Mouse (Mus musculus): ENCODE results near the gene Rbm3. TPM values are rescaled to one million over a fixed set of nuclear protein-coding genes. Genes with fewer than 3 reads are reported as not detected.

Gene Rbm3
- total RNA-seq (2023) = 100 to 1,000 TPM; 328 to 382 TPM

GRCm38 (mm10) chrX:8145153-8145991 is at the start of gene Rbm3:
TSS of gene Rbm3 (minus strand) at chrX:8145880.

GRCm38 (mm10) chrX:8193419-8193723 is 47.7 kb upstream of the Rbm3 start, which contains the start of gene Ebp:
TSS of gene Ebp (minus strand) at chrX:8193512.

GRCm38 (mm10) chrX:8175504-8176385 is 30.1 kb upstream of the Rbm3 start, which contains the start of gene Tbc1d25:
TSS of gene Tbc1d25 (minus strand) at chrX:8176181.

GRCm38 (mm10) chrX:8132017-8132976 is 13.4 kb downstream of the Rbm3 start, which contains the start of gene Wdr13:
TSS of gene Wdr13 (minus strand) at chrX:8132892.

GRCm38 (mm10) chrX:8090346-8090953 is 55.2 kb downstream of the Rbm3 start, which contains the start of gene Was:
TSS of gene Was (minus strand) at chrX:8090498.

Other genes starting within 250 kb of the Rbm3 start
- 10 to 100 TPM; 40.6 to 46.7 TPM for gene Pqbp1, start 246.6 kb downstream of the Rbm3 start, total RNA-seq (2023)
- gene Timm17b, start 246.5 kb downstream of the Rbm3 start, total RNA-seq (2023) = 10 to 100 TPM; 28.4 to 31.2 TPM
- not detected for gene Gm10491, start 238.0 kb downstream of the Rbm3 start, total RNA-seq (2023)
- gene Gm10490, start 236.3 kb downstream of the Rbm3 start, total RNA-seq (2023) = not detected
- gene Pcsk1n, start 226.1 kb downstream of the Rbm3 start, total RNA-seq (2023) = not detected
- gene Eras, start 217.3 kb downstream of the Rbm3 start, total RNA-seq (2023) = not detected
- gene Hdac6, start 198.0 kb downstream of the Rbm3 start, total RNA-seq (2023) = 10 to 100 TPM in 1 of 2 experiments, 1 to 10 TPM in 1; 8.1 to 11.2 TPM
- not detected for gene Gata1, start 167.8 kb downstream of the Rbm3 start, total RNA-seq (2023)
- gene Glod5, start 127.4 kb downstream of the Rbm3 start, total RNA-seq (2023) = not detected
- 10 to 100 TPM; 13.8 to 15.7 TPM for gene Suv39h1, start 71.1 kb downstream of the Rbm3 start, total RNA-seq (2023)
- 100 to 1,000 TPM; 141 to 157 TPM for gene Was, start 55.4 kb downstream of the Rbm3 start, total RNA-seq (2023)
- 10 to 100 TPM; 72.2 to 76.7 TPM for gene Wdr13, start 13.0 kb downstream of the Rbm3 start, total RNA-seq (2023)
- gene Tbc1d25, start 30.3 kb upstream of the Rbm3 start, total RNA-seq (2023) = 1 to 10 TPM; 6.5 to 8.6 TPM
- 10 to 100 TPM; 57.5 to 62.4 TPM for gene Ebp, start 47.6 kb upstream of the Rbm3 start, total RNA-seq (2023)
- 1 to 10 TPM; 2.1 to 3.1 TPM for gene Porcn, start 60.6 kb upstream of the Rbm3 start, total RNA-seq (2023)
- gene Ftsj1, start 106.5 kb upstream of the Rbm3 start, total RNA-seq (2023) = 10 to 100 TPM in 1 of 2 experiments, 1 to 10 TPM in 1; 9.3 to 11.7 TPM
- gene Slc38a5, start 125.3 kb upstream of the Rbm3 start, total RNA-seq (2023) = not detected
- not detected for gene Ssxb10, start 181.5 kb upstream of the Rbm3 start, total RNA-seq (2023)
- not detected for gene Ssxb9, start 221.1 kb upstream of the Rbm3 start, total RNA-seq (2023)

Data from monocyte, adult 59 days (primary cell).